Mouse (Mus musculus) hindbrain, embryonic 13.5 days (tissue): ENCODE data around the gene Ythdc1. TPM values are rescaled to one million over a fixed set of nuclear protein-coding genes. Genes with fewer than 3 reads are reported as not detected.

Experiments
- ATAC-seq: fragments of 200-750 bp; cut with Nextera tagmentation; 2 replicates; pipeline ENCODE4 v1.8.0; 2017; ENCODE audit warnings: moderate TSS enrichment; ENCODE audit not compliant: low FRiP score
- H3K27ac ChIP-seq: fragments of 300-500 bp; sonication (generic); 2 replicates; pipeline ENCODE4 v1.5.1; 2015; ENCODE audit warnings: inconsistent platforms, mild to moderate bottlenecking, moderate library complexity
- H3K27me3 ChIP-seq: fragments of 300-500 bp; sonication (generic); 2 replicates; pipeline ENCODE4 v1.6.1; 2015; ENCODE audit warnings: mild to moderate bottlenecking, inconsistent platforms
- H3K36me3 ChIP-seq: fragments of 300-500 bp; sonication (generic); 2 replicates; pipeline ENCODE4 v1.6.1; 2015; ENCODE audit warnings: mild to moderate bottlenecking, inconsistent platforms
- H3K4me1 ChIP-seq: fragments of 300-500 bp; sonication (generic); replicated peaks from 2 replicates; pipeline ENCODE4 v1.6.1; 2015; ENCODE audit warnings: inconsistent platforms
- H3K4me2 ChIP-seq: fragments of 300-500 bp; sonication (generic); 2 replicates; pipeline ENCODE4 v1.6.1; 2015; ENCODE audit warnings: inconsistent platforms, mild to moderate bottlenecking, moderate library complexity
- H3K4me3 ChIP-seq: fragments of 300-500 bp; sonication (generic); 2 replicates; pipeline ENCODE4 v1.5.1; 2015; ENCODE audit warnings: mild to moderate bottlenecking, inconsistent platforms
- H3K9ac ChIP-seq: fragments of 300-500 bp; sonication (generic); 2 replicates; pipeline ENCODE4 v1.6.1; 2015; ENCODE audit warnings: mild to moderate bottlenecking, inconsistent platforms
- H3K9me3 ChIP-seq: fragments of 300-500 bp; sonication (generic); 2 replicates; pipeline ENCODE4 v1.6.1; 2016; ENCODE audit warnings: inconsistent platforms
- WGBS: fragments of 180-500 bp; shearing (Covaris S2); methylation state at CpG from one replicate; pipeline ENCODE4 v1.1.7; 2015; 5-methylcytosine and 5-hydroxymethylcytosine counted together
- polyA plus RNA-seq: library from polyadenylated mRNA; unstranded; fragments of >200 nt; fragmentation: Nextera tagmentation; extraction: Ambion mirVana; gene quantifications from 2 replicates; pipeline ENCODE4 v1.2.1, GENCODE M21; 2015

The Ythdc1 gene
- 41.0 and 42.4 TPM in 2 replicates for polyA plus RNA-seq

DNA sequence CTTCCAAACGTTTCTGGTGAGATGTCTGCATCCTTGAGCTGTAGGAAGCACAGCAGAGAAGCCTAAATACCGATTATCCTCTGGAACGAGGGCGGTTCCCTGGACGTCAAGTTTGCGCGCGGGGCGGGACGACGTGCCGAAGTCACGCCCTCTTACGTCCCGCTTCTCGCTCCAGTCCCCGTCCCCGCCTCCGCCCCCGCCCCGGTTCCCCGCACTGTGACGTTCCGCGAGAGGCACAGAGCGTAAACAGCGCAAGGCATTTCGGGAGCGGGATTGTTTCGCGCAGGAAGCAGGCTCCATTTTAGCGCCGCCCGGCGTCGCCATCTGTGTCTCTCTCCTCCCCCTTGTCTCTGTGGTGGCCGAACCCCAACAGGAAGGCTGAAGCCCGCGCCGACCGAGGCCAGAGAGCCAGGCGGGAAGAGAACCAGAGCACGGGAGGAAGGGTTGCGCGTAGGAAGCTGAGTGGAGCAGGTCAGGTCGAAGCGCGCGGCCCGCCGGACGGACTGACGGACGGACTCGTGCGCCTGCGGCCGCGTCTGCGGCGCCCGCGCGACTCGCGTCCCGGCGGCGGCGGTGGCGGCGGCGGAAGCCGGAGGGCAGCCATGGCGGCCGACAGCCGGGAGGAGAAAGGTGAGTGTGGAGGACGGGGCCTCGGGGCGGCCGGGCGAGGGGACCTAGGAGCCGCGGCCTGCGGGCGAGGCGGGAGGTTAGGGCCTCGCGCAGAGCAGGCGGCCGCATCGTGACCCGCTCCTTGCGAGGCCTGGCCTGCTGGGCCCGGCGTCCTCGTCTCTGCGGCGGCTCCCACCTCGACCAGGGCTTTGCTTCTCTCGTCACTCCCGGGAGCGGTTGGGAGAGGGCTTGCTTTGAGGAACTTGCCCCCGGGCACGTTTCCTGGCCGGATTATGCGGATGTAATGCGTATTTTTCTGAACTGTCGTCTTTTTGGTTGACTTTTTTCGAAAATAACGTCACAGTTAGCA, at the start of gene Ythdc1:
Ythdc1 (plus strand) TSS at position 260 of the 979 bp plus-strand sequence.
- peak; percentile 99 for ATAC-seq
- H3K4me3 ChIP-seq, result peak within 1 kb of the TSS; percentile 94
- peak within 1 kb of the TSS; percentile 98 for H3K9ac ChIP-seq
- WGBS, result under 1% methylated on average over 70 of the region's 111 CpGs
- H3K4me2 ChIP-seq, result peak within 1 kb of the TSS; percentile 81
- peaks cover 8% of the 10 kb centered on the region for H3K4me1 ChIP-seq
- no peaks in the 10 kb centered on the region for H3K27me3 ChIP-seq
- H3K36me3 ChIP-seq, result no peaks in the 10 kb centered on the region
- no peaks in the 10 kb centered on the region for H3K9me3 ChIP-seq
- H3K27ac ChIP-seq, result peak within 1 kb of the TSS; percentile 99

DNA sequence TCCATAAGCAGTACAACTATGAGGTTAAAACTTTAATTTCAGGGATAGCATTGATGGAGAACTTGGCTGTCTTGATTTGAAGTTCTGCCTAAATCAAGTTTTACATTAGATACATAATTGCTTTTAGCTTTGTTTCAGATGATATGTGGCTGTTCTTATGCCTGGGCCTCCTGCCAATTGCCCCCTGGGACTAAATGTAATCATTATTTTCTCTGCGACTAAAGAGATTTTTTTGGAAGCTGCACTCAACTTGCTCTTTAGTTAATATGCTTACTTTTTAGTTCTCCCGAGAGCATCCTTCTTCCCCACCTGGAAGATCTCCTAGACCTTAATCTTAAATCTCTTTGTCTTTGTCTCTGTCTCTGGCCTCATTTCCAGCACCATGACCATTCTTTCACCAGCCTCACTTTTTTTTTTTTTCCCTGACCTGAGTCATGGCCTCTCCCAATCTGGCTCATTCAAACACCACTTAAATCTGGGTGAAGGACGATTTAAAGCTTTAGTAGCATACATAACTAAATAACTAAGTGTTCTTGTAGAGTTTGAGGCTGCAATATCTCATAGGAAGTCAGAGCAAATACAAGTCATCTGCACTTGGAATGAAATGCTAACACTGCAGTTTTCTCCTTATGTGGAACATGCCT, 34.9 kb upstream of the Ythdc1 start:
- Histone ChIP-seq H3K27ac (no peak overlapping the region), H3K9me3 (no peaks in the 10 kb centered on the region), H3K36me3 (no peaks in the 10 kb centered on the region), H3K4me2 (no peak overlapping the region), H3K4me1 (no peaks in the 10 kb centered on the region), H3K4me3 (no peak overlapping the region), H3K9ac (no peak overlapping the region), H3K27me3 (no peaks in the 10 kb centered on the region)
- 67% methylated on average over 3 of the region's 3 CpGs for WGBS
- no peak for ATAC-seq

- Histone ChIP-seq H3K27me3 (no peaks in the 10 kb centered on the region), H3K27ac (no peak overlapping the region)
- ATAC-seq, result no peak
Observed at GRCm38 (mm10) chr5:86771010-86771409, 33.0 kb upstream of the Ythdc1 start.

DNA sequence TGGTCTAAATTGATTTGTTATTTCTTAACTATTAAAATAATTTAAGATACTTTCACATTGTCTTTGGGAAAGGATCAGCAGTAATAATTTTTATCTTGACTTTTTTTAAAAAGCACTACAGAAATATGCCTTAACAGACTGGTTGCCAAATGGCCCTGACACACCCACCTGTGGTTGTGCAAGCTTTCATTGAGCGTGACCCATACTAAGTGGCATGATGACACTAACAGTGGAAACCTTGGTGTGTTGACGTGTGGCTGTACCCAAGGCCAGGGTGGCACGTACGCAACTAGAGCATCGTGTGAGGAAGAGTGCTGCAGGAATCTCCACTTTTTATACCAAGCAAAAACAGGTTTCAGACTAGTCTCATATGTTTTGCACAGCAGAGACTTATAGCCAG, 27.1 kb upstream of the Ythdc1 start:
- Histone ChIP-seq H3K9ac (no peak overlapping the region), H3K27ac (no peak overlapping the region), H3K27me3 (no peaks in the 10 kb centered on the region), H3K4me2 (no peak overlapping the region), H3K4me1 (no peaks in the 10 kb centered on the region), H3K36me3 (no peaks in the 10 kb centered on the region), H3K9me3 (no peaks in the 10 kb centered on the region), H3K4me3 (no peak overlapping the region)
- no peak for ATAC-seq
- 93% methylated on average over 5 of the region's 5 CpGs for WGBS

More at GRCm38 (mm10) chr5:86771010-86771409, 33.0 kb upstream of the Ythdc1 start:
- H3K9me3 ChIP-seq, result no peaks in the 10 kb centered on the region
- no peaks in the 10 kb centered on the region for H3K36me3 ChIP-seq
- H3K9ac ChIP-seq, result no peak overlapping the region
- no peak overlapping the region for H3K4me3 ChIP-seq
- no peak overlapping the region for H3K4me2 ChIP-seq
- H3K4me1 ChIP-seq, result no peaks in the 10 kb centered on the region

GRCm38 (mm10) chr5:86778471-86778870, 25.6 kb upstream of the Ythdc1 start:
- Histone ChIP-seq H3K27me3 (no peaks in the 10 kb centered on the region), H3K27ac (no peak overlapping the region), H3K4me1 (no peaks in the 10 kb centered on the region), H3K4me2 (no peak overlapping the region), H3K9ac (no peak overlapping the region), H3K36me3 (no peaks in the 10 kb centered on the region), H3K9me3 (no peaks in the 10 kb centered on the region), H3K4me3 (no peak overlapping the region)
- 76% methylated on average over 1 of the region's 1 CpGs for WGBS
- no peak for ATAC-seq

GRCm38 (mm10) chr5:86783059-86783458, 21.0 kb upstream of the Ythdc1 start:
- no peak overlapping the region for H3K4me2 ChIP-seq
- H3K9ac ChIP-seq, result no peak overlapping the region
- no peaks in the 10 kb centered on the region for H3K27me3 ChIP-seq
- no peaks in the 10 kb centered on the region for H3K4me1 ChIP-seq
- no peak overlapping the region for H3K4me3 ChIP-seq
- H3K27ac ChIP-seq, result no peak overlapping the region
- no peak for ATAC-seq
- H3K9me3 ChIP-seq, result no peaks in the 10 kb centered on the region
- H3K36me3 ChIP-seq, result no peaks in the 10 kb centered on the region
- WGBS, result 61% methylated on average over 8 of the region's 8 CpGs

GRCm38 (mm10) chr5:86784205-86784604, 19.8 kb upstream of the Ythdc1 start:
- Histone ChIP-seq H3K36me3 (no peaks in the 10 kb centered on the region), H3K9me3 (no peaks in the 10 kb centered on the region), H3K9ac (no peak overlapping the region), H3K27ac (no peak overlapping the region), H3K4me1 (no peaks in the 10 kb centered on the region), H3K4me2 (no peak overlapping the region), H3K4me3 (no peak overlapping the region), H3K27me3 (no peaks in the 10 kb centered on the region)
- no peak for ATAC-seq
- 78% methylated on average over 1 of the region's 1 CpGs for WGBS

DNA sequence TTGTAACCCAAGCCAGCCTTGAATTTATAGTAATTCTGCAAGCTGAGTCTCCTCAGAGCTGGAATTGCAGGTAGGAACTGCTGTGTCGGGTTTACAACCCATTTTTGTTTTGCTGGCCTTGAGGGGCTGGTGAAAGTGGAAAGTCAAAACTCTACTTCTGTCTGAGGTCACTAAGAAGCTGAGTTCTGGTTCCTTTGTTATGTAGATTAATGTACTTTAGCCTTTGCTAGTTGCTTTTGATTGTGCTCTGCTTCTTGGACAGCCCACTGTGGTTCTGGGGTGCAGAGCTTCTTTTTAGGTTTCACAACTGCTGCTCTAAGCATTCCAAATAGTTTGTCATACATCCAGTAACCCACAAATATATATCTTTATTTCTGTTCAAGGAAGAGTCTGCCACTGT, 17.2 kb upstream of the Ythdc1 start:
- Histone ChIP-seq H3K27me3 (no peaks in the 10 kb centered on the region), H3K36me3 (no peaks in the 10 kb centered on the region), H3K4me1 (no peaks in the 10 kb centered on the region), H3K27ac (no peak overlapping the region), H3K9me3 (no peaks in the 10 kb centered on the region), H3K4me3 (no peak overlapping the region), H3K4me2 (no peak overlapping the region), H3K9ac (no peak overlapping the region)
- ATAC-seq, result no peak
- 48% methylated on average over 1 of the region's 1 CpGs for WGBS

DNA sequence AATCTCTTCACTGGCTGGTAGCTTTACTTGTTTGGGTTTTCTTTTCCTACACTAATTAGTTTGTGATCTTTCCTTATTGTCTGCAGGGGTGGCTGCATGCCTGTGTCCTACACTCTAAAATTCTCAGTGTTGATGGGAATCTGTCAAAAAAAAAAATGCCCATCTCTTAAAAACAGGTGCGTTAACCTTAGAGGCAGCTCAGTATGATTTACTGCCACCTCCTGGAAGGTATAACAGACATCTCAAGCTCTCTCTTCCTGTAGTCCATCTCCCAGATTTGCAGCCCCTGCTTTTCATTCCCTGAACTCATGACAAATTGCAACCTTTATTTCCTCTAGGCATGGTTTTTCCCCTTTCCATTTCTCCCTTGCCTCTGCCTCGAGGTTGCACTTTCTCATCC, 14.1 kb upstream of the Ythdc1 start:
- H3K27ac ChIP-seq, result no peak overlapping the region
- no peaks in the 10 kb centered on the region for H3K36me3 ChIP-seq
- no peak for ATAC-seq
- H3K9ac ChIP-seq, result no peak overlapping the region
- no peak overlapping the region for H3K4me2 ChIP-seq
- H3K27me3 ChIP-seq, result no peaks in the 10 kb centered on the region
- H3K4me3 ChIP-seq, result no peak overlapping the region
- WGBS, result 80% methylated on average over 2 of the region's 2 CpGs
- H3K9me3 ChIP-seq, result no peaks in the 10 kb centered on the region
- H3K4me1 ChIP-seq, result no peaks in the 10 kb centered on the region

DNA sequence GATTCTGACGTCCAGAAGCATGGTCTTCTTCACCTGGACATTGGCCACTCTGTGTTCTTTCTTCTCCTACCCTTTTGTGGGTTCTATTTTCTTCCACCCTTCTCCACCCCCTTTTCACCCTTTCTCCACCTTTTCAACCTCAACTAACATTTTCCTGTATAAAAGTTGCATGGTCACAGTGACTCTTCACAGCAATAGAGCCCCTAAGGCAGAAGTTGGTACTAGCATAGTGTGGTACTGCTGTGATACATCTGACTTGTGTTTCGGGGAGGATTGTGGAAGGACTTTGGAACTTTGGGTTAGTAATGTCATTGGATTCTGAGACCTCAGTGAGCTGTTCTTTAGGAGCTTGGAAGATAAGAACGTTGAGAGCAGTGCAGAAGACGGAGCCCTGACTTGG, 11.8 kb upstream of the Ythdc1 start:
- H3K4me1 ChIP-seq, result no peaks in the 10 kb centered on the region
- no peak overlapping the region for H3K4me2 ChIP-seq
- no peak overlapping the region for H3K4me3 ChIP-seq
- no peaks in the 10 kb centered on the region for H3K27me3 ChIP-seq
- H3K27ac ChIP-seq, result no peak overlapping the region
- H3K36me3 ChIP-seq, result no peaks in the 10 kb centered on the region
- ATAC-seq, result no peak
- no peaks in the 10 kb centered on the region for H3K9me3 ChIP-seq
- H3K9ac ChIP-seq, result no peak overlapping the region
- WGBS, result 80% methylated on average over 4 of the region's 4 CpGs

GRCm38 (mm10) chr5:86792807-86793206, 11.2 kb upstream of the Ythdc1 start:
- Histone ChIP-seq H3K4me3 (no peak overlapping the region), H3K27ac (no peak overlapping the region), H3K4me2 (no peak overlapping the region), H3K4me1 (no peaks in the 10 kb centered on the region), H3K36me3 (no peaks in the 10 kb centered on the region), H3K27me3 (no peaks in the 10 kb centered on the region), H3K9me3 (no peaks in the 10 kb centered on the region), H3K9ac (no peak overlapping the region)
- ATAC-seq, result no peak
- WGBS, result 84% methylated on average over 8 of the region's 8 CpGs

DNA sequence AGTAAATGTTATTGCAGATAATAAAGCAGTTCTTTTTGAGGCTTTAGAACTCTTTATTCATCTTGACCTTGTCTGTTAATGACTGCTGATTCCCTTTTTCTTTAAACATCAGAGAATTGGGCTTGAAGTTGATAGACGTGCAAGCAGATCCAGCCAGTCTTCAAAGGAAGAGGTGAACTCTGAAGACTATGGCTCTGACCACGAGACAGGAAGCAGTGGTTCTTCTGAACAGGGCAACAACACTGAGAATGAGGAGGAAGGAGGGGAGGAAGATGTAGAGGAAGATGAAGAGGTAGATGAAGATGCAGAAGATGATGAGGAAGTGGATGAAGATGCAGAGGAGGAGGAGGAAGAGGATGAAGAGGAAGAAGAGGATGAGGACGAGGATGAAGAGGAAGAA, 12.8 kb downstream of the Ythdc1 start:
- ATAC-seq, result no peak
- peaks cover 28% of the 10 kb centered on the region for H3K36me3 ChIP-seq
- H3K4me1 ChIP-seq, result no peaks in the 10 kb centered on the region
- H3K4me2 ChIP-seq, result no peak overlapping the region
- no peak overlapping the region for H3K27ac ChIP-seq
- H3K9me3 ChIP-seq, result no peaks in the 10 kb centered on the region
- 87% methylated on average over 3 of the region's 3 CpGs for WGBS
- H3K27me3 ChIP-seq, result no peaks in the 10 kb centered on the region
- no peak overlapping the region for H3K9ac ChIP-seq
- H3K4me3 ChIP-seq, result no peak overlapping the region
